Mouse (Mus musculus): ENCODE results near the gene Muc16. TPM values are rescaled to one million over a fixed set of nuclear protein-coding genes. Genes with fewer than 3 reads are reported as not detected.

Muc16 gene
- polyA plus RNA-seq (2015; fragmentation: Nextera tagmentation; extraction: Ambion mirVana) = not detected in 2 replicates

GRCm38 (mm10) chr9:18674480-18675154 lies at the start of gene Muc16:
Muc16 (minus strand) TSS chr9:18674530.
- no peak for ATAC-seq
- 90% methylated on average over 4 of the region's 4 CpGs for WGBS

DNA sequence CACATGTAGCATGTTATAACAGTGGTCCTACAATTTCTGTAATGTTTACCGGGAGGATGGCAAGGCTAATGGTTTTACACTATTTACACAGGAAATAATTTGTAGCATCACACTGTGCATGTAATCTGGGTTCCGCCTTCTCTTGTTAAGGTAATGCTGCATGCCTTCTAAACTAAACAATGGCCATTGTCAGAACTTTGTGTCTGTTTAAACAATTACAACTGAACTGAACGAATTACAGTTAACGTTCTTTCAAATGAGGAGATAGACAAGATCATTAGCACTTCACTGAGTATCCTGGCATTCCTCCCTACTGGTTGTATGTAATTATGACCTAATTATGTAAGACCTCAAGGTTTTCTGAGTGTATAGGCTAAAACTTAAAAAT lies 48.4 kb upstream of the Muc16 start:
- Histone ChIP-seq H3K4me2 (no peak overlapping the region), H3K27ac (no peak overlapping the region), H3K27me3 (no peaks in the 10 kb centered on the region), H3K9me3 (replicated peaks) (no peaks in the 10 kb centered on the region), H3K4me1 (peaks cover 11% of the 10 kb centered on the region), H3K9ac (no peak overlapping the region), H3K36me3 (ENCODE audit: poor library complexity, severe bottlenecking) (no peaks in the 10 kb centered on the region), H3K4me3 (no peak overlapping the region)
- ATAC-seq = no peak
- WGBS = 28% methylated on average over 4 of the region's 4 CpGs

More at GRCm38 (mm10) chr9:18674480-18675154, at the start of gene Muc16:
- H3K9ac ChIP-seq = no peak within 1 kb of the TSS
- no peaks in the 10 kb centered on the region for H3K36me3 ChIP-seq (ENCODE audit: poor library complexity, severe bottlenecking)
- H3K27me3 ChIP-seq = no peaks in the 10 kb centered on the region
- H3K4me1 ChIP-seq = no peaks in the 10 kb centered on the region
- no peaks in the 10 kb centered on the region for H3K9me3 ChIP-seq (replicated peaks)
- no peak within 1 kb of the TSS for H3K27ac ChIP-seq
- H3K4me3 ChIP-seq = no peak within 1 kb of the TSS
- no peak within 1 kb of the TSS for H3K4me2 ChIP-seq

DNA sequence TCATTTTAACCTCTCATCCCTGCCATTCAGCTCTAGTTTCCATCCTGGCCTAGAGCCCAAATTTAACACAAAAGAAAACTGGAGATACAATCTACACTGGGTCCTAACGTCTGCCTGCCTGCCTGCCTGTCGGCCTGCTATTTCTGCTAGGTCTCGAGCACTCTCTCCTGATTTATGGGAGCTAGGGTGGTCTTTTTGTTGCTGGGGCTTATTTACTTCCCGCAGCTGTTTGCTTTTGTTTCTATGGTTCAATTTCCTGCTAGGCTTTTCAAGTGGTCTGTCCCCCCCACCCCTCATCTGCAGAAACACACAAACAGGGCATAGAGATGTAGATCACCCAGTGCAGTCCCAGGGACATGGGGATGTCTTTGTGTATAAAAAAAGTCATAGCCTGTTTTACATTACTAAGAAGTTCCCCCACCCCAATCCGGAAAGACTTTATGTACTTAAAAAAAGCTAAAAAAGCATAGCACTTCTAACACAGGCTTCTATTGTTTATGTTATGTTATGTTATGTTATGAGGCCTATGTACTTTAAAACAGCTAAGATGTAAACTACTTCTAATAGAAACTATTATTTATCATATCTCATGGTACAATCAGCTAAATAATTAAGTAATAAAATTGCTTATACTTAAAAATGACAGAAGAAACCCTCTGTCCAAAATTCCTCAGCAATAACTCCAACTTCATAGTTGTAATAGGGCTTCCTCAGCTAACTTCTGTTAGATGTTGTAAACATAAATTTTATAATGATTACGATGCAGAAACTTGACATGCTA lies 47.8 kb upstream of the Muc16 start:
- no peaks in the 10 kb centered on the region for H3K9me3 ChIP-seq (replicated peaks)
- H3K9ac ChIP-seq = no peak overlapping the region
- no peak overlapping the region for H3K27ac ChIP-seq

DNA sequence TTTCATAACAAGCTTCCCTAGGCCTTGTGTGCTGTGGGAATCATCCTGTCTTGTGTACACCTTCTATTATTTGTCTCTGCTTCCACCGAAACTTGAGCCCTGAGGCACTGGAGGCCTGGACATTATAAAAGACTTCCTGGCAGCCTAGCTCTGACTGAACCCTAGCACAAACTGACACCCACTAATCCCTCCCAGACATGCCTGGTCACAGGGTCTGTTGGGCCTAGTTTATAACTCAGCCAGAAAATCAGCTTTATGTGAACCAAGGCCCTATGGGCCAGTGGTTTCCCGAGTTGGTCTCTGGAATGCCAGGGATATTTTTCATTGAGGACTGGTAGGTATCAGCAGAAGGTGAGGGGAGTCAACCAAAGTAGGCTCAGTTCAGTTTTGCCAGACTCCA lies 46.7 kb upstream of the Muc16 start:
- Histone ChIP-seq H3K4me3 (no peak overlapping the region), H3K4me1 (peaks cover 11% of the 10 kb centered on the region), H3K27me3 (no peaks in the 10 kb centered on the region), H3K9ac (no peak overlapping the region), H3K4me2 (no peak overlapping the region), H3K27ac (no peak overlapping the region), H3K9me3 (replicated peaks) (no peaks in the 10 kb centered on the region), H3K36me3 (ENCODE audit: poor library complexity, severe bottlenecking) (no peaks in the 10 kb centered on the region)
- 20% methylated on average over 2 of the region's 2 CpGs for WGBS
- ATAC-seq = no peak

More for the DNA sequence above, 47.8 kb upstream of the Muc16 start:
- 17% methylated on average over 6 of the region's 6 CpGs for WGBS
- Histone ChIP-seq H3K4me2 (no peak overlapping the region), H3K4me3 (no peak overlapping the region), H3K4me1 (peaks cover 11% of the 10 kb centered on the region), H3K36me3 (ENCODE audit: poor library complexity, severe bottlenecking) (no peaks in the 10 kb centered on the region), H3K27me3 (no peaks in the 10 kb centered on the region)
- peak; percentile 88 for ATAC-seq

- Histone ChIP-seq H3K4me2 (no peak overlapping the region), H3K9me3 (replicated peaks) (no peaks in the 10 kb centered on the region), H3K36me3 (ENCODE audit: poor library complexity, severe bottlenecking) (no peaks in the 10 kb centered on the region), H3K4me1 (no peaks in the 10 kb centered on the region), H3K4me3 (no peak overlapping the region), H3K27me3 (no peaks in the 10 kb centered on the region), H3K9ac (no peak overlapping the region), H3K27ac (no peak overlapping the region)
- ATAC-seq = no peak
These were observed 31.3 kb upstream of the Muc16 start for GRCm38 (mm10) chr9:18705628-18706027.

- no peak overlapping the region for H3K9ac ChIP-seq
- 40% methylated on average over 2 of the region's 2 CpGs for WGBS
- H3K4me1 ChIP-seq = no peaks in the 10 kb centered on the region
- no peak overlapping the region for H3K27ac ChIP-seq
- no peaks in the 10 kb centered on the region for H3K9me3 ChIP-seq (replicated peaks)
- no peak overlapping the region for H3K4me3 ChIP-seq
- ATAC-seq = no peak
- no peaks in the 10 kb centered on the region for H3K27me3 ChIP-seq
- no peaks in the 10 kb centered on the region for H3K36me3 ChIP-seq (ENCODE audit: poor library complexity, severe bottlenecking)
- H3K4me2 ChIP-seq = no peak overlapping the region
These were observed 76.0 kb downstream of the Muc16 start for GRCm38 (mm10) chr9:18598366-18598765.

GRCm38 (mm10) chr9:18508098-18508497 lies 166.2 kb downstream of the Muc16 start:
- H3K4me1 ChIP-seq = no peaks in the 10 kb centered on the region
- ATAC-seq = no peak
- 65% methylated on average over 2 of the region's 2 CpGs for WGBS
- H3K27ac ChIP-seq = no peak overlapping the region
- no peaks in the 10 kb centered on the region for H3K36me3 ChIP-seq (ENCODE audit: poor library complexity, severe bottlenecking)
- no peaks in the 10 kb centered on the region for H3K9me3 ChIP-seq (replicated peaks)
- H3K27me3 ChIP-seq = no peaks in the 10 kb centered on the region
- H3K9ac ChIP-seq = no peak overlapping the region
- no peak overlapping the region for H3K4me2 ChIP-seq
- no peak overlapping the region for H3K4me3 ChIP-seq

DNA sequence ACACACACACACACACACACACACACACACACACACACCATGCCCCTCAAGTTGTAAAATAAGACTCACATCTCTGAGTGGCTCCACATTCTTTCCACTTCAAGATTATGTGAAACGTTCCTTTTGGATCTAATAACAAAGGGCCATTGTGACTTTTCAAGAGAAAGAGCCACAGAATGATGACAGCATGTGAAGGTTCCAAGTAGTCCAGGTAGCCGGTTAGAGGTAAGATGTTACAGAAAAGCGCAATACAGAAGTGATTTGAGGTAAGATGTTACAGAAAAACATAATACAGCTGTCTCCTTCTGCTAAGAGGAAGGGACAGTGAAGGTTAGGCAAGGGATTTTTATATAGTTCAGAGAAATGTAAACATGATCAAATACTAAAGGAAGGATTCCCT lies 196.2 kb downstream of the Muc16 start, which contains the start of the genes Zfp558 and Mbd3l1:
Gene Zfp558, minus strand, starts transcription at position 101 of the 400 bp plus-strand sequence.
Gene Mbd3l1, plus strand, starts transcription at position 192 of the 400 bp plus-strand sequence.
- Histone ChIP-seq H3K4me3 (no peak within 1 kb of the TSS), H3K27me3 (no peaks in the 10 kb centered on the region), H3K27ac (no peak within 1 kb of the TSS), H3K36me3 (ENCODE audit: poor library complexity, severe bottlenecking) (no peaks in the 10 kb centered on the region), H3K4me2 (no peak within 1 kb of the TSS), H3K9ac (no peak within 1 kb of the TSS), H3K4me1 (no peaks in the 10 kb centered on the region), H3K9me3 (replicated peaks) (no peaks in the 10 kb centered on the region)
- WGBS = 76% methylated on average over 3 of the region's 3 CpGs
- no peak for ATAC-seq

DNA sequence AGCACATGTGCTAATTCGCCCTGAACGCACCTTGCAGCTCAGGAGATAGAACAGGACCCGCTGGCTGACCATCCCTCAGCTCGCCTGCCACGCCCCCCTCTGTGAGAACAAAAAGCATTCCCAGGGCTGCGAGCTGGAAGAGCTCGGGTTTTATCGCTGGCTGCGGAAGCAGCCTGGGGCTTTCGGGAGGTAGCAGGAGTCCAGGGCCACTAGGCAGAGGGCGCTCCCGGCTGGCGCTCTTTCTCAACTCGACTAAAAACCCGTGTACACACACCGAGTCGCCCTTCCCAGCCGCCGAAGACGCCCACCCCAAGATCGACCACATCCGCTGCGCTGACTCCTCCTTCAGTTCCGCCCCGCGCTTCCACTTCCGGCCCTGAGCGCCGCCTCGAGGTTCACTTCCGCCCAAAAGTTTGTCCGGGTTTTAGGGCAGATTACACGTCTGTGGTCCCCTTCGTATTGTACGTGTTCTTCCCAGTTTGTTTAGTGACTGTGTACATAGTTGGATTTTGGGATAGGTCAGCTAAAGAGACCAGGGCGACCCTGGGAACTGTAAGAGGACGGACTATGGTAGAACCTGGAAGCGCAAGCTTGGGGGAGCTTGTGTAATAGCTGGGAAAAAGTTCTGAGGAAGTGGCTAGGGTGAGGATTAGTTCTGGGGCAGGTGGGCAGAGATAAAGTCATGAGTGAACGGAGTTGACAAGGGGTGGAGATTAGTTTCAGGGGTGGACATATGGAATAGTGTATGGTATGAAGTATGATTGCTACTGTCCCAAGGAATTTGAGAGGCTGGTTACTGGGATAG lies 200.8 kb downstream of the Muc16 start:
- peak; percentile 98 for ATAC-seq
- 4% methylated on average over 38 of the region's 39 CpGs for WGBS
- Histone ChIP-seq H3K27ac (peak overlapping the region; percentile 94), H3K9me3 (replicated peaks) (no peaks in the 10 kb centered on the region), H3K4me1 (peaks cover 4% of the 10 kb centered on the region), H3K36me3 (ENCODE audit: poor library complexity, severe bottlenecking) (peaks cover 6% of the 10 kb centered on the region; the same call in 1 of the 2 replicates), H3K4me2 (peak overlapping the region; percentile 71), H3K27me3 (no peaks in the 10 kb centered on the region), H3K9ac (peak overlapping the region; percentile 78), H3K4me3 (peak overlapping the region; percentile 65)

DNA sequence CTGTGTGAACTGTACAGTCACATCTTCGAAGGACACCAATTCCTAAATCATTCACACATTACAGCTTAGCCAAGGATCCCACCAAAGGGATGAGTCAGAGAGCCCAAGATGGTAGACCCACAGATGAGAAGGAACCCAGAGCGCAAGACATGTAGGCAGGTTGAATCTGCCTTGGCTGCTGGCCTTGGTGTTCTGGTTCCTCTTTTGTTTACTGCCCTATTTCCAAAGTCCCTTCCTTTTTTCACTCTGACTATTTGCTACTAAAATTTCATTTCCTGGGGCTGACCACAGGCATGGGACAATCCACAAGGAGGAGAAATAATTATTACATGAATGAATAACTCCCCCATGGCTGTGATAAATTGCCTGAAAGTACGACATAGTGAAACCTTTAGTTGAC lies 206.3 kb downstream of the Muc16 start:
- H3K36me3 ChIP-seq (ENCODE audit: poor library complexity, severe bottlenecking) = peaks cover 55% of the 10 kb centered on the region
- no peak for ATAC-seq
- no peak overlapping the region for H3K4me3 ChIP-seq
- H3K27ac ChIP-seq = no peak overlapping the region
- no peaks in the 10 kb centered on the region for H3K27me3 ChIP-seq
- H3K4me1 ChIP-seq = peaks cover 14% of the 10 kb centered on the region
- no peak overlapping the region for H3K4me2 ChIP-seq
- H3K9ac ChIP-seq = no peak overlapping the region
- WGBS = 95% methylated on average over 3 of the region's 3 CpGs
- H3K9me3 ChIP-seq (replicated peaks) = no peaks in the 10 kb centered on the region; the same call in 1 of the 2 replicates

GRCm38 (mm10) chr9:18467350-18467749 lies 207.0 kb downstream of the Muc16 start:
- H3K4me1 ChIP-seq = peaks cover 11% of the 10 kb centered on the region
- ATAC-seq = no peak
- 14% methylated on average over 3 of the region's 3 CpGs for WGBS
- H3K9ac ChIP-seq = no peak overlapping the region
- H3K4me2 ChIP-seq = no peak overlapping the region
- no peaks in the 10 kb centered on the region for H3K27me3 ChIP-seq
- H3K27ac ChIP-seq = no peak overlapping the region
- no peaks in the 10 kb centered on the region; the same call in 1 of the 2 replicates for H3K9me3 ChIP-seq (replicated peaks)
- H3K4me3 ChIP-seq = no peak overlapping the region
- peaks cover 61% of the 10 kb centered on the region for H3K36me3 ChIP-seq (ENCODE audit: poor library complexity, severe bottlenecking)

GRCm38 (mm10) chr9:18456520-18456919 lies 217.8 kb downstream of the Muc16 start:
- H3K36me3 ChIP-seq (ENCODE audit: poor library complexity, severe bottlenecking) = peaks cover 61% of the 10 kb centered on the region
- H3K9me3 ChIP-seq (replicated peaks) = peaks cover 5% of the 10 kb centered on the region; the same call in 1 of the 2 replicates
- no peaks in the 10 kb centered on the region for H3K4me1 ChIP-seq
- no peak overlapping the region for H3K9ac ChIP-seq
- no peak overlapping the region for H3K4me3 ChIP-seq
- no peak overlapping the region for H3K4me2 ChIP-seq
- no peak overlapping the region for H3K27ac ChIP-seq
- WGBS = 77% methylated on average over 4 of the region's 4 CpGs
- no peak for ATAC-seq
- no peaks in the 10 kb centered on the region for H3K27me3 ChIP-seq
